Mouse (Mus musculus) heart, embryonic 12.5 days (tissue): ENCODE data around the gene Lrrc3c. TPM values are rescaled to one million over a fixed set of nuclear protein-coding genes. Genes with fewer than 3 reads are reported as not detected.

Experiments
- ATAC-seq: fragments of 200-750 bp; cut with Nextera tagmentation; 2 replicates; pipeline ENCODE4 v1.8.0; 2017; ENCODE audit warnings: moderate TSS enrichment, moderate library complexity; ENCODE audit not compliant: insufficient number of reproducible peaks, low FRiP score
- H3K27ac ChIP-seq: fragments of 300-500 bp; sonication (generic); 2 replicates; pipeline ENCODE4 v1.5.1; 2016; ENCODE audit warnings: mild to moderate bottlenecking, moderate library complexity; ENCODE audit not compliant: poor library complexity, severe bottlenecking
- H3K27me3 ChIP-seq: fragments of 300-500 bp; sonication (generic); replicated peaks from 2 replicates; pipeline ENCODE4 v1.6.1; 2016; ENCODE audit warnings: mild to moderate bottlenecking, moderate library complexity
- H3K36me3 ChIP-seq: fragments of 300-500 bp; sonication (generic); 2 replicates; pipeline ENCODE4 v1.6.1; 2016; ENCODE audit warnings: mild to moderate bottlenecking, moderate library complexity
- H3K4me1 ChIP-seq: fragments of 300-500 bp; sonication (generic); replicated peaks from 2 replicates; pipeline ENCODE4 v1.6.1; 2016; ENCODE audit warnings: mild to moderate bottlenecking
- H3K4me2 ChIP-seq: fragments of 300-500 bp; sonication (generic); 2 replicates; pipeline ENCODE4 v1.6.1; 2016; ENCODE audit warnings: mild to moderate bottlenecking, moderate library complexity
- H3K4me3 ChIP-seq: fragments of 300-500 bp; sonication (generic); 2 replicates; pipeline ENCODE4 v1.5.1; 2016; ENCODE audit warnings: mild to moderate bottlenecking
- H3K9ac ChIP-seq: fragments of 300-500 bp; sonication (generic); 2 replicates; pipeline ENCODE4 v1.6.1; 2016; ENCODE audit warnings: mild to moderate bottlenecking, moderate library complexity
- H3K9me3 ChIP-seq: fragments of 300-500 bp; sonication (generic); replicated peaks from 2 replicates; pipeline ENCODE4 v1.6.1; 2016; ENCODE audit warnings: mild to moderate bottlenecking, moderate library complexity
- WGBS: fragments of 180-500 bp; shearing (Covaris S2); methylation state at CpG from one replicate; pipeline ENCODE4 v1.1.7; 2016; 5-methylcytosine and 5-hydroxymethylcytosine counted together
- polyA plus RNA-seq: library from polyadenylated mRNA; unstranded; fragments of >200 nt; fragmentation: Nextera tagmentation; extraction: Ambion mirVana; gene quantifications from 2 replicates; pipeline ENCODE4 v1.2.1, GENCODE M21; 2016

The Lrrc3c gene
- polyA plus RNA-seq, 1 experiment from 2014 or later: not detected

DNA sequence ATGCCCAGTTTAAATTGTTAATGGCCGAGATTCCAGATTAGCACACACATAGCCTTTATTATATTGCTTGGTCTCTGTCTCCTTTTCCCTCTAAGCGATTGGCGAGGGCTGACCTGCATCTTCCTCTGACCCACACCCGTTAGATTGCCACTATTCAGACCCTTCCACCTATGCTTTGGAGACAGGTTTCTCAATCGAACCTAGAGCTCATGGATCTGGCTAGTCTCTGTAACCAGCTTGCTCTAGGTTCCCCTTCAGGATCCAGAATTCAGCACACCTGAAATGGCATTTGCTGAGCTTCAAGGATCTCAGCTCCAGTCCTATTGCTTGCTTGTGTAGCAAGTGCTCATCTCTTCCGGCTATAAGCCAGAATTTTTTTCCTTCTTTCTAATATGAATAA lies 28.6 kb upstream of the Lrrc3c start:
- H3K36me3 ChIP-seq: no peaks in the 10 kb centered on the region
- H3K27me3 ChIP-seq: no peaks in the 10 kb centered on the region
- no peaks in the 10 kb centered on the region for H3K4me1 ChIP-seq
- 0 out of 2 replicates have a peak, but pooled peaks cover 4% of the 10 kb centered on the region for H3K9me3 ChIP-seq
- ATAC-seq: no peak
- no peak overlapping the region for H3K27ac ChIP-seq
- H3K4me2 ChIP-seq: no peak overlapping the region
- 74% methylated on average over 6 of the region's 6 CpGs for WGBS
- H3K9ac ChIP-seq: no peak overlapping the region
- H3K4me3 ChIP-seq: no peak overlapping the region

DNA sequence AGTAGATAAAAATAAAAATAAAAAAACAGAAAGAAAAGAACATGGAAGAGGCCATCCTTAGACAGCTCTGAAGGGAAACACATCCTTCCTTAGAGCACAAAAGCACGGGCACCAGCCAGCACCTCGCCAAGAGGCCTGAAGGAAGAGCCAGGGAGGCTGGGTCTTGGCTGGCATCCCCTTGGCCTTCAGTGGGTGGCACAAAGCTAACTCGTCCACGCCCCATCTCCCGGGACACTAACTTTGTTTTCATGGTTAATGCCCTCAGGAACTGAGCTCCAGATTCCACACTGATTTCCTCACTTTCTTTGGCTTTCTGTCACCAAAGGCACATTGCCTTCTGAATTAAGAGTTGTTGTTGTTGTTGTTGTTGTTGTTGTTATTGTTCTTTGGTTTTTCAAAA lies 20.3 kb upstream of the Lrrc3c start:
- H3K9me3 ChIP-seq: no peaks in the 10 kb centered on the region
- no peak overlapping the region for H3K9ac ChIP-seq
- peaks cover 32% of the 10 kb centered on the region for H3K4me1 ChIP-seq
- H3K27me3 ChIP-seq: no peaks in the 10 kb centered on the region
- no peak overlapping the region for H3K27ac ChIP-seq
- ATAC-seq: no peak
- 89% methylated on average over 5 of the region's 5 CpGs for WGBS
- no peak overlapping the region for H3K4me2 ChIP-seq
- no peak overlapping the region for H3K4me3 ChIP-seq
- H3K36me3 ChIP-seq: peaks cover 21% of the 10 kb centered on the region

DNA sequence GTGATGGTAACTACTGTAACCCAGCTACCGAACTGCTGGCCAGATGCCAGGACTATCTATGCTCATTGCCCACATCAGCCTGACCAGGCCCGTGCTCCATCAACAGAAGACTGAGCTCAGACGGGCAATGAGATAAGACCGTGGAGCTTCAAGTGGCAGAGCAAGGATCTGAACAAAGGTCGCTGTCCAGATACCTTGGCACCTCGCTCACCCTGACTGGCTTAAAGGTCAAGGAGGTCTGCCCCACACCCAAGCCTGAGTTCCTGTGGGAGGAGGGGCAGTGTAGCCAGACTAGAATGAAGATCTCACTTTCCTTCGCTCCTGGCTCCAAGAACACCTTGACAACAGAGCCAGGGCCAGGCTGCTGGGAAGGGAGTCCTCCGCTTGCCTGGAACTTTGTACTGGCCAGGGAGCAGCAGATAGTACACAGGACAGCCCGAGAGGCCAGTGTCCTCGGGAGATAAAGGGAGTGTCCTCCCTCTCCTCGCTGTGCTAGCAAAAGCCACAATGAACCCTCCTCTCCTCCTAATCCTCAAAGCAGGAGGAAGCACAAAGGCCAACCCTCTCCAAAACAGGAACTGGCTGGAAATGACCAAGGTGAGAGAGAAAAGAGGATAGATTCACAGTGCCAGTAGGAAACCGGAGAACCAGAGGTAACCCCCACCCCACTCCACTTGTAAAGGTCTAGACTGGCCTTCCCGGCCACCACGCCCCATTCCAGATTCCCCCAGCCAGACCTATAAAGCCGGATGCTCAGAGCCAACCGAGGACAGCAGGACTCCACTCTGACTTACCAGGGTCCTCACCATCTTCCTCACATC lies 17.6 kb upstream of the Lrrc3c start:
- WGBS: 29% methylated on average over 16 of the region's 16 CpGs
- no peaks in the 10 kb centered on the region for H3K9me3 ChIP-seq
- H3K4me1 ChIP-seq: peaks cover 59% of the 10 kb centered on the region
- H3K9ac ChIP-seq: no peak overlapping the region
- H3K4me2 ChIP-seq: peak overlapping the region; percentile 21
- ATAC-seq: peak; percentile 68
- H3K36me3 ChIP-seq: peaks cover 34% of the 10 kb centered on the region
- no peak overlapping the region for H3K4me3 ChIP-seq
- no peaks in the 10 kb centered on the region for H3K27me3 ChIP-seq
- peak overlapping the region; percentile 77 for H3K27ac ChIP-seq

DNA sequence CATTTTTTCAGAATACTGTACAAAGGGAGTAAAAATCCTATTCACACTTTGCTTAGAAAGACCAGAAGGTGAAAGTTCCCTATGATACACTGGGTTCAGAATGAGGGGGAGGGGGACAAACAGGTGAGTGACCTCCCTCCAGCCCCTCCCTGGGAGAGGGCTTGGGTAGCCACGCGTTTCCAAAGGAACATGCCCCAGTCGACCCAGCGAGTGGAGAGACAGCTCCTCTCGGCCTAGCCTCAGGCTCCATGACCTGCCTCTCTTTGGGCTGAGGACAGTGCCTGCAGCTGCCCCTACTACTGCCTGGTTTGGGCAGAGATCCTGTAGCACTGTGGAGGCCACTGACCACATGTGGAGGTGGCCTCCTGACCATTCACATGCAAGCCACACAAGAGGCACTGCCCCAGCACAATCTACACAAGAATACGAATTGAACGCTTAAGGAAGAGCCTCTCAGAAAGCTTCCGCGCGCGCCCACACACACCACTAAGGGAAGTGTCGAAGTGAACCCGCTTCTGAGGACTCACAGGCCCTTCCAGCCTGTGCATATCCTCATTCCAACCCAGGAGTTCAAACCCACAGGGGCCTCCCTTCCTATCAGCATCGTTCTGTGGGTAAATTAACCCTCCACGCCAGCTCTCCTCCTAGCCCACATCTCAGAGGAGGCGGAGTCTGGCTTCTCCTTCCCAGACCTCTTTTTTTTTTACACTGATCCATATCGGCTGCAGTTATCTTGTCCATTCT lies 16.6 kb upstream of the Lrrc3c start:
- Histone ChIP-seq H3K9ac (peak overlapping the region; percentile 31; the same call in 1 of the 2 replicates), H3K27me3 (no peaks in the 10 kb centered on the region), H3K36me3 (peaks cover 34% of the 10 kb centered on the region), H3K27ac (peak overlapping the region; percentile 77), H3K4me2 (peak overlapping the region; percentile 37), H3K9me3 (no peaks in the 10 kb centered on the region), H3K4me1 (peaks cover 68% of the 10 kb centered on the region), H3K4me3 (no peak overlapping the region)
- no peak for ATAC-seq
- WGBS: 55% methylated on average over 17 of the region's 17 CpGs

DNA sequence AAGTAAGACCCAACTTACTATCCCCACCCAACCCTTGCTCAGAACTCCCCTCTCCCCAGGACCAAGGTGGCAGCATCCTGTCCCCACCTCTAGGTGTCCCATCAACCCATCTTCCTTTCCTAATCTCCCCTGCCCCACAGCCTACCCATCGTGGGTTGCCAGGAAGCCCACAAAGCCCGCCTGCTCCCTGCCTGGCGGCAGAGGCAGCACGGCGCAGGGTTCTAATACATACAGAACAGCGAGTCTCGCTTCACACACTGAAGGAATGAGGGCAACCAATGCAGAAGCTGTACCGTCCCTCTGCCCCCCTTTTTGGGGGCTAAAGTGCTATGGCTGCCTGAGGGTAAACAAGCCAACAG lies 16.1 kb upstream of the Lrrc3c start:
- Histone ChIP-seq H3K36me3 (peaks cover 34% of the 10 kb centered on the region), H3K27me3 (no peaks in the 10 kb centered on the region), H3K4me2 (peak overlapping the region; percentile 37), H3K27ac (peak overlapping the region; percentile 75), H3K9ac (peak overlapping the region; percentile 26), H3K9me3 (no peaks in the 10 kb centered on the region), H3K4me1 (peaks cover 69% of the 10 kb centered on the region), H3K4me3 (peak overlapping the region; percentile 6; the same call in 1 of the 2 replicates)
- ATAC-seq: no peak
- 62% methylated on average over 8 of the region's 8 CpGs for WGBS

DNA sequence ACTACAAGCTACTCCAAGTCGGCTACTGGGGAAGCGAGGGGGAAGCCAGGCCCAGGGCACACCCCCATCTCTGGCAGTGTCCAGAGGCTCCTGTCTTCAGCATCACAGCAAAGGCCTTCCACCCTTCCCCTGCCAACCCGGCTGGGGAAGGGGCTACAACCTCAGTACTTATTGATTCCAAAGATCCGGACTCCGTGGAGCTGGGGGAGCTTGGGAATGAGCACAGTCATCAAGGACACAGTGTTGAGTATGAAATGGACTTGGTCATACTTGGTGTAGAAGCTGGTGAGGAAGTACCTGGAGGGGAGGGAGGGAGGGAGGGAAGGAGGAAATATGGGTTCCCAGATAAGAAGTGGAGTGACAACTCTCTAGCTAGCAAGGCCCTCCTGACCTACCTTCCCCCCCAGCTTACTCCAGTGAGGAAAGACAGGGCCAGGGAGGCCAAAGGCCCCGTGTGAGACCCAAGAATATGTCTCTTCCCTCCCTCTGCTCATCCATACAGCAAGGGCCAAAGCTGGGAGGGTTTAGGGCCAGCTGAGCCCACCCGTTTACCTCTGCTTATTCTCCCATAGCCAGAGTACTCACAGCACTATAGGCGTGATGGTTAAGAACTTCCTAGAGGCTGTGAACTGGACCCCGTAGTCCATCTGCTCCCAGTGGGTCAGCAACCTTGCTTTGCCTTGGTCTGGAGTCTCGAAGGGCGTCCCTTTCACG lies 15.4 kb upstream of the Lrrc3c start:
- H3K4me2 ChIP-seq: peak overlapping the region; percentile 88
- 68% methylated on average over 12 of the region's 12 CpGs for WGBS
- H3K4me1 ChIP-seq: peaks cover 72% of the 10 kb centered on the region
- peak overlapping the region; percentile 75 for H3K27ac ChIP-seq
- ATAC-seq: peak; percentile 41
- H3K36me3 ChIP-seq: peaks cover 34% of the 10 kb centered on the region
- H3K9ac ChIP-seq: peak overlapping the region; percentile 26
- peak overlapping the region; percentile 6; the same call in 1 of the 2 replicates for H3K4me3 ChIP-seq
- H3K27me3 ChIP-seq: no peaks in the 10 kb centered on the region
- no peaks in the 10 kb centered on the region for H3K9me3 ChIP-seq

DNA sequence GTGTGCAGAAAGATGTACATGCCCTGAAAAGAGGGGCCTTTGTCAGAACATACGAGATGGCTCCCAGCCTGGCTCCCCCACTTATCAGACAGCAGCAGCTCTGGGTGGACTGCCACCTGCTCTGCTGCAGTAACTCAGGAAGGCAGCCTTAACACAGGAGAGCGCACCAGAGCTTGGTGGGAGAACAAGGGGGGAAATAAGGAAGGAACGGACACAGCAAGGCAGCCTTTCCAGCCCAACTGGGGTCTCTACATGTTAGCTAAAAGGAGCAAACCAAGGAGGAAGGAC lies 14.9 kb upstream of the Lrrc3c start:
- peak overlapping the region; percentile 88 for H3K4me2 ChIP-seq
- ATAC-seq: peak; percentile 46; the same call in 1 of the 2 replicates
- no peak overlapping the region for H3K4me3 ChIP-seq
- H3K27me3 ChIP-seq: no peaks in the 10 kb centered on the region
- peak overlapping the region; percentile 65 for H3K27ac ChIP-seq
- peaks cover 34% of the 10 kb centered on the region for H3K36me3 ChIP-seq
- H3K4me1 ChIP-seq: peaks cover 77% of the 10 kb centered on the region
- no peaks in the 10 kb centered on the region for H3K9me3 ChIP-seq
- H3K9ac ChIP-seq: no peak overlapping the region
- 70% methylated on average over 3 of the region's 3 CpGs for WGBS

DNA sequence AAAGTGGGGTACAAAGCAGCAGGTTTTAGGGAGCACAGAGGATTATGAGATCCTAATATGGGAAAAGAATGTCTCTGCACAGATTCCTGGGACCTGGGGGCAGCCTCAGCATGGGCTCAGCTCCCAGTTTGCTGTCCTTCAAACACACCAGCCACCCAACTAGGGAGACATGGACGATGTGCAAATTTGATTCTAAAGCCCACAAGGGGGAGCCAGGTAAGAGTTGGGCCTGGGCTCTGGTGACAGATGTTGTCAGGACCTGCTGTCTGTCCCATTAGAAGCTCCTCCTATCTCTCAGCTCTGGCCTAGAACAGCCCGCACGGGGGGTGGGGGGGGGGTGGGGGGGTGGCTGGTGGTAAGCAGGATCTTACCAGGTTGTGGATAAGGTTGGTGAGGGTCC lies 14.5 kb upstream of the Lrrc3c start:
- H3K27me3 ChIP-seq: no peaks in the 10 kb centered on the region
- H3K9me3 ChIP-seq: no peaks in the 10 kb centered on the region
- H3K36me3 ChIP-seq: peaks cover 34% of the 10 kb centered on the region
- peak overlapping the region; percentile 88 for H3K4me2 ChIP-seq
- 0 out of 2 replicates have a peak overlapping the region, but pooled peaks have one; percentile 51 for H3K9ac ChIP-seq
- ATAC-seq: no peak
- WGBS: 13% methylated on average over 3 of the region's 3 CpGs
- peaks cover 81% of the 10 kb centered on the region for H3K4me1 ChIP-seq
- peak overlapping the region; percentile 65 for H3K27ac ChIP-seq
- no peak overlapping the region for H3K4me3 ChIP-seq

DNA sequence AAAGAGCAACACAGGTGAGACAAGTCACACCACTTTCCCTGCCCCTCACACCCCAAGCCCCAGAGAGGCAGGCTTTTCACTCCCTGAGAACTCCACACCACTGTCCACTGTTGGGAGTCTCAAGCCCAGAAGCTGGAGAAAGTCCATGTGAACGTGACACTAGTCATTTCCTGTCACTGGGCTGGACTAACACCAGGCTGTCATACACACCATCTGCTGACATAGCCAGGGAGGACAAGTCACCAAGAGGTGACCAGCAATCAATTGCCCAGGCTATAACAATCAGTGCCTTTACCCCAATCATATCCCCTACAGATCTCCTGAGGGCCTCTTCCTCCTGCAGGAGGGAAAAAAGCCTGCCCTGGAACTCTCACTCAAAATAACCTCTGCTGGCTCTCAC lies 13.9 kb upstream of the Lrrc3c start:
- Histone ChIP-seq H3K9ac (peak overlapping the region; percentile 95; the same call in 1 of the 2 replicates), H3K27me3 (no peaks in the 10 kb centered on the region), H3K9me3 (no peaks in the 10 kb centered on the region), H3K27ac (0 out of 2 replicates have a peak overlapping the region, but pooled peaks have one; percentile 35), H3K36me3 (peaks cover 34% of the 10 kb centered on the region), H3K4me2 (peak overlapping the region; percentile 88), H3K4me3 (no peak overlapping the region), H3K4me1 (peaks cover 83% of the 10 kb centered on the region)
- ATAC-seq: no peak
- 28% methylated on average over 1 of the region's 1 CpGs for WGBS

DNA sequence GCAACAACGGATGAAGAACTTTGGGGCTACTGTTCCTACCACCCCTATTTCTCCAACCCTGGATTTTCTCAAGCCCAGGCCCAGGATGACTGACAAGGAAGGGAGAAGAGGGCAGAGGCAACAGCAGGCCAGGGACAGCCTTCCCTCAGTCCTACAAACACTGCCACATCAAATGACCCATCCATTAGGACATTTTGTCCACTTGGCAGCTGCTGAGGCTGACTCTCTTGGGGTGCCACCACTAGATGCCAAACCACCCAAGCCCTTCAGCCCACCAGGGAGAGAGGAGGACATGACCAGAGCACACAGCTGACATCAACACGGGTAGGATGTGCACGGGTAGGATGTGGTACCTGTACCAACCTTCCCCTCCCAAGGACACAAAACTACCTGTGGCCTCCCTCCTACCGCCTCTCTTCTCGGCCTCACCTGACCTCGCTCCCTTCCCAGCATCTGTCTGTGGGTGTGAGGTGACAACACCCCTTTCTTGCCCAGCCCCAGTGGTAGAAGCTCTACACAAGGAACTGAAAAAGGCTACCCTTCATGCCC lies 13.4 kb upstream of the Lrrc3c start:
- H3K4me1 ChIP-seq: peaks cover 88% of the 10 kb centered on the region
- peak overlapping the region; percentile 88 for H3K4me2 ChIP-seq
- H3K36me3 ChIP-seq: peaks cover 34% of the 10 kb centered on the region
- no peak for ATAC-seq
- H3K27ac ChIP-seq: no peak overlapping the region
- H3K4me3 ChIP-seq: no peak overlapping the region
- H3K9ac ChIP-seq: peak overlapping the region; percentile 95; the same call in 1 of the 2 replicates
- WGBS: 90% methylated on average over 6 of the region's 6 CpGs
- H3K27me3 ChIP-seq: no peaks in the 10 kb centered on the region
- no peaks in the 10 kb centered on the region for H3K9me3 ChIP-seq
